Mouse (Mus musculus): ENCODE measurements around the gene Ccdc15. TPM values are rescaled to one million over a fixed set of nuclear protein-coding genes. Genes with fewer than 3 reads are reported as not detected.
A peak's percentile ranks its signal among the peaks of the same experiment; 100 is the strongest.
"Not testable (repeated sequence)": the region's sequence is repeated elsewhere in the genome, so short reads cannot be mapped to it uniquely, and the experiment has no call there.

Gene Ccdc15
- polyA plus RNA-seq, 1 experiment from 2014 or later: 6.0 TPM

- 78% methylated on average over 1 of the region's 1 CpGs for WGBS
Measured at GRCm38 (mm10) chr9:37301720-37302119, 46.5 kb downstream of the Ccdc15 start.

GRCm38 (mm10) chr9:37300501-37300900 is 47.7 kb downstream of the Ccdc15 start:
- not testable (repeated sequence) for H3K4me1 ChIP-seq (ENCODE audit: control insufficient read depth, insufficient read depth, low read length); H3K4me2 ChIP-seq (ENCODE audit: low read depth, low read length); H3K36me3 ChIP-seq (ENCODE audit: control insufficient read depth, insufficient read depth, low read length); H3K9me3 ChIP-seq (ENCODE audit: control insufficient read depth, low read length); ATAC-seq (ENCODE audit: low read depth); H3K27me3 ChIP-seq (replicated peaks; ENCODE audit: control insufficient read depth, insufficient read depth, low read length); DNase-seq (ENCODE audit: low spot score); H3K4me3 ChIP-seq (ENCODE audit: low read depth, low read length); H3K9ac ChIP-seq (ENCODE audit: low read depth, low read length); H3K27ac ChIP-seq (replicated peaks; ENCODE audit: low read depth, low read length)
- whole genome bisulfite sequencing: 65% methylated on average over 1 of the region's 1 CpGs

More at GRCm38 (mm10) chr9:37301720-37302119, 46.5 kb downstream of the Ccdc15 start:
- no peaks in the 10 kb centered on the region for H3K4me1 ChIP-seq (ENCODE audit: control insufficient read depth, insufficient read depth, low read length)
- ATAC-seq (ENCODE audit: low read depth): no peak
- H3K27me3 ChIP-seq (replicated peaks; ENCODE audit: control insufficient read depth, insufficient read depth, low read length): no peaks in the 10 kb centered on the region
- H3K27ac ChIP-seq (replicated peaks; ENCODE audit: low read depth, low read length): no peak overlapping the region
- no peaks in the 10 kb centered on the region for H3K9me3 ChIP-seq (ENCODE audit: control insufficient read depth, low read length)
- H3K4me2 ChIP-seq (ENCODE audit: low read depth, low read length): no peak overlapping the region
- no peak for DNase-seq (ENCODE audit: low spot score)
- H3K36me3 ChIP-seq (ENCODE audit: control insufficient read depth, insufficient read depth, low read length): no peaks in the 10 kb centered on the region
- no peak overlapping the region for H3K9ac ChIP-seq (ENCODE audit: low read depth, low read length)
- no peak overlapping the region for H3K4me3 ChIP-seq (ENCODE audit: low read depth, low read length)

GRCm38 (mm10) chr9:37295586-37295985 is 52.6 kb downstream of the Ccdc15 start:
- no peak for ATAC-seq (ENCODE audit: low read depth)
- Histone ChIP-seq H3K9me3 (ENCODE audit: control insufficient read depth, low read length) (no peaks in the 10 kb centered on the region), H3K4me2 (ENCODE audit: low read depth, low read length) (no peak overlapping the region), H3K4me1 (ENCODE audit: control insufficient read depth, insufficient read depth, low read length) (no peaks in the 10 kb centered on the region), H3K4me3 (ENCODE audit: low read depth, low read length) (no peak overlapping the region), H3K9ac (ENCODE audit: low read depth, low read length) (no peak overlapping the region), H3K36me3 (ENCODE audit: control insufficient read depth, insufficient read depth, low read length) (no peaks in the 10 kb centered on the region), H3K27ac (replicated peaks; ENCODE audit: low read depth, low read length) (no peak overlapping the region), H3K27me3 (replicated peaks; ENCODE audit: control insufficient read depth, insufficient read depth, low read length) (no peaks in the 10 kb centered on the region)
- DNase-seq (ENCODE audit: low spot score): no peak

GRCm38 (mm10) chr9:37266622-37267021 is 81.6 kb downstream of the Ccdc15 start:
- Histone ChIP-seq H3K4me1 (ENCODE audit: control insufficient read depth, insufficient read depth, low read length) (no peaks in the 10 kb centered on the region), H3K4me3 (ENCODE audit: low read depth, low read length) (no peak overlapping the region), H3K9ac (ENCODE audit: low read depth, low read length) (no peak overlapping the region), H3K4me2 (ENCODE audit: low read depth, low read length) (no peak overlapping the region), H3K27ac (replicated peaks; ENCODE audit: low read depth, low read length) (no peak overlapping the region), H3K27me3 (replicated peaks; ENCODE audit: control insufficient read depth, insufficient read depth, low read length) (no peaks in the 10 kb centered on the region), H3K9me3 (ENCODE audit: control insufficient read depth, low read length) (no peaks in the 10 kb centered on the region), H3K36me3 (ENCODE audit: control insufficient read depth, insufficient read depth, low read length) (no peaks in the 10 kb centered on the region)
- WGBS: 78% methylated on average over 2 of the region's 2 CpGs
- ATAC-seq (ENCODE audit: low read depth) (no peak), DNase-seq (ENCODE audit: low spot score) (no peak)

GRCm38 (mm10) chr9:37255889-37256225 is 92.4 kb downstream of the Ccdc15 start:
- H3K27me3 ChIP-seq (replicated peaks; ENCODE audit: control insufficient read depth, insufficient read depth, low read length): no peaks in the 10 kb centered on the region
- 30% methylated on average over 7 of the region's 7 CpGs for WGBS
- no peaks in the 10 kb centered on the region for H3K36me3 ChIP-seq (ENCODE audit: control insufficient read depth, insufficient read depth, low read length)
- DNase-seq (ENCODE audit: low spot score) (peak; percentile 90), ATAC-seq (ENCODE audit: low read depth) (peak; percentile 75)
- peak overlapping the region; percentile 58 for H3K27ac ChIP-seq (replicated peaks; ENCODE audit: low read depth, low read length)
- no peaks in the 10 kb centered on the region for H3K9me3 ChIP-seq (ENCODE audit: control insufficient read depth, low read length)
- H3K4me1 ChIP-seq (ENCODE audit: control insufficient read depth, insufficient read depth, low read length): peaks cover 9% of the 10 kb centered on the region; the same call in 1 of the 2 replicates
- H3K9ac ChIP-seq (ENCODE audit: low read depth, low read length): peak overlapping the region; percentile 69
- H3K4me2 ChIP-seq (ENCODE audit: low read depth, low read length): peak overlapping the region; percentile 90
- peak overlapping the region; percentile 47 for H3K4me3 ChIP-seq (ENCODE audit: low read depth, low read length)

- peak within 1 kb of the TSS; percentile 69 for H3K9ac ChIP-seq (ENCODE audit: low read depth, low read length)
- peaks cover 9% of the 10 kb centered on the region; the same call in 1 of the 2 replicates for H3K4me1 ChIP-seq (ENCODE audit: control insufficient read depth, insufficient read depth, low read length)
- H3K27me3 ChIP-seq (replicated peaks; ENCODE audit: control insufficient read depth, insufficient read depth, low read length): no peaks in the 10 kb centered on the region
- DNase-seq (ENCODE audit: low spot score) (peak; percentile 86), ATAC-seq (ENCODE audit: low read depth) (peak; percentile 80)
- WGBS: 2% methylated on average over 21 of the region's 38 CpGs
- peak within 1 kb of the TSS; percentile 47 for H3K4me3 ChIP-seq (ENCODE audit: low read depth, low read length)
- H3K36me3 ChIP-seq (ENCODE audit: control insufficient read depth, insufficient read depth, low read length): no peaks in the 10 kb centered on the region
- H3K9me3 ChIP-seq (ENCODE audit: control insufficient read depth, low read length): no peaks in the 10 kb centered on the region
- peak within 1 kb of the TSS; percentile 58 for H3K27ac ChIP-seq (replicated peaks; ENCODE audit: low read depth, low read length)
- peak within 1 kb of the TSS; percentile 90 for H3K4me2 ChIP-seq (ENCODE audit: low read depth, low read length)
Measured at GRCm38 (mm10) chr9:37255149-37255888, 92.9 kb downstream of the Ccdc15 start, which contains the start of gene Slc37a2. Gene Slc37a2 (minus strand): TSS chr9:37255738.

GRCm38 (mm10) chr9:37254531-37255110 is 93.6 kb downstream of the Ccdc15 start:
- H3K9me3 ChIP-seq (ENCODE audit: control insufficient read depth, low read length): no peaks in the 10 kb centered on the region
- 21% methylated on average over 6 of the region's 6 CpGs for WGBS
- H3K4me3 ChIP-seq (ENCODE audit: low read depth, low read length): peak overlapping the region; percentile 47
- DNase-seq (ENCODE audit: low spot score) (no peak), ATAC-seq (ENCODE audit: low read depth) (peak; percentile 5; the same call in 1 of the 2 replicates)
- H3K4me1 ChIP-seq (ENCODE audit: control insufficient read depth, insufficient read depth, low read length): peaks cover 9% of the 10 kb centered on the region; the same call in 1 of the 2 replicates
- H3K27me3 ChIP-seq (replicated peaks; ENCODE audit: control insufficient read depth, insufficient read depth, low read length): no peaks in the 10 kb centered on the region
- H3K36me3 ChIP-seq (ENCODE audit: control insufficient read depth, insufficient read depth, low read length): no peaks in the 10 kb centered on the region
- peak overlapping the region; percentile 90 for H3K4me2 ChIP-seq (ENCODE audit: low read depth, low read length)
- no peak overlapping the region for H3K27ac ChIP-seq (replicated peaks; ENCODE audit: low read depth, low read length)
- peak overlapping the region; percentile 69 for H3K9ac ChIP-seq (ENCODE audit: low read depth, low read length)

- no peak for ATAC-seq (ENCODE audit: low read depth)
- WGBS: 86% methylated on average over 6 of the region's 6 CpGs
- H3K9me3 ChIP-seq (ENCODE audit: control insufficient read depth, low read length): no peaks in the 10 kb centered on the region
Measured at GRCm38 (mm10) chr9:37250631-37251030, 97.6 kb downstream of the Ccdc15 start.

More at GRCm38 (mm10) chr9:37250631-37251030, 97.6 kb downstream of the Ccdc15 start:
- no peak overlapping the region for H3K4me3 ChIP-seq (ENCODE audit: low read depth, low read length)
- H3K9ac ChIP-seq (ENCODE audit: low read depth, low read length): no peak overlapping the region
- H3K4me2 ChIP-seq (ENCODE audit: low read depth, low read length): no peak overlapping the region
- no peaks in the 10 kb centered on the region for H3K27me3 ChIP-seq (replicated peaks; ENCODE audit: control insufficient read depth, insufficient read depth, low read length)
- H3K36me3 ChIP-seq (ENCODE audit: control insufficient read depth, insufficient read depth, low read length): no peaks in the 10 kb centered on the region
- peaks cover 7% of the 10 kb centered on the region; the same call in 1 of the 2 replicates for H3K4me1 ChIP-seq (ENCODE audit: control insufficient read depth, insufficient read depth, low read length)
- no peak for DNase-seq (ENCODE audit: low spot score)
- H3K27ac ChIP-seq (replicated peaks; ENCODE audit: low read depth, low read length): no peak overlapping the region
